Mouse (Mus musculus) small intestine, adult 2 months (tissue): ENCODE data around the gene Wrap53. TPM values are rescaled to one million over a fixed set of nuclear protein-coding genes. Genes with fewer than 3 reads are reported as not detected.

ENCODE experiments used
- H3K27ac ChIP-seq: fragments of 200-500 bp; 2 replicates; pipeline ENCODE4 v1.5.1; 2012; ENCODE audit warnings: low read depth, low read length, control low read depth, inconsistent platforms; ENCODE audit not compliant: insufficient read depth
- H3K27me3 ChIP-seq: fragments of 200-500 bp; 2 replicates; pipeline ENCODE4 v1.6.1; 2012; ENCODE audit warnings: mild to moderate bottlenecking, moderate library complexity, low read length, inconsistent platforms; ENCODE audit not compliant: control insufficient read depth, insufficient read depth
- H3K36me3 ChIP-seq: fragments of 200-500 bp; 2 replicates; pipeline ENCODE4 v1.6.1; 2012; ENCODE audit warnings: mild to moderate bottlenecking, low read length, control low read depth, inconsistent platforms; ENCODE audit not compliant: control insufficient read depth, insufficient read depth
- H3K4me1 ChIP-seq: fragments of 200-500 bp; 2 replicates; pipeline ENCODE4 v1.6.1; 2012; ENCODE audit warnings: low read length, inconsistent platforms, mixed read lengths; ENCODE audit not compliant: control insufficient read depth, insufficient read depth, insufficient read length
- H3K4me3 ChIP-seq: fragments of 200-500 bp; 2 replicates; pipeline ENCODE4 v1.5.1; 2012; ENCODE audit warnings: low read depth, mild to moderate bottlenecking, control low read depth, inconsistent platforms, low read length, moderate library complexity
- CTCF ChIP-seq: fragments of 200-500 bp; IDR thresholded peaks from 2 replicates; pipeline ENCODE4 v1.5.1; 2012; ENCODE audit warnings: low read depth, mild to moderate bottlenecking, control low read depth, inconsistent platforms, low read length, moderate library complexity, mixed read lengths; ENCODE audit not compliant: insufficient replicate concordance, insufficient read length; ENCODE audit errors: extremely low read depth
- POLR2A ChIP-seq: fragments of 200-500 bp; IDR thresholded peaks from 2 replicates; pipeline ENCODE4 v1.6.1; 2012; ENCODE audit warnings: low read depth, mild to moderate bottlenecking, control low read depth, inconsistent platforms, low read length, moderate library complexity
- WGBS: fragments of 180-500 bp; shearing (Covaris S2); methylation state at CpG from one replicate; pipeline ENCODE4 v1.1.7; 2018; 5-methylcytosine and 5-hydroxymethylcytosine counted together
- polyA plus RNA-seq: library from polyadenylated mRNA; depleted of rRNA; stranded (reverse); fragments of >200 nt; gene quantifications from 2 replicates; pipeline ENCODE4 v1.2.3, GENCODE M21; 2012

Wrap53 gene
- polyA plus RNA-seq, 1 experiment, result 20.2 TPM

DNA sequence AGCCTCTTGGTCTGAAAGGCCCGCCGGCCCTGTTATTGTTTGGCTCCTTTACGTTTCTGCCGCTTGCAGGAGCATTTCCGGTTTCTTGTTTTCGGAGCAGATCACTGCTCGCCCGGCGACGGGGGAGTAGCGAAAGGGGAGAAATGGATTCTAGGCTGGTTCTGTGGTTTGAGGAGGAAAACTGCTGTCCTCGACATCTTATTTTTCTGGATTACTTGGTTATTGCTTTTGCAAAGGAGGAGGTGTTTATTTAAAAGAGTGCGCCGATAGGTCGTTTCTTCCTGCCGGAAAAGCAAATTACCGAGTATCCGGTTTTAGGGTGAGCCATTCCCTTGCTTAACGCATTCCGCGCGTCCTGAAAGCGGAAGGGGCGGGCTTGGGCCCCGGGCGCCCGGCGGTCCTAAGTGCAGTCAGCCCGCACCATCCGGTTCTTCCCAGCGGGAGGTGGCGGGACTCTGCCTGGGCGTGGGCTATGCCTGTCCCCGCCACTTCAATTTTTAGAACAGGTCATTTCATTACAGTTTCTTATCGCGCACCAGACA lies 1.2 kb upstream of the Wrap53 start:
- peak overlapping the region; percentile 66 for H3K4me3 ChIP-seq
- WGBS, result under 1% methylated on average over 36 of the region's 36 CpGs
- peak; percentile 42; the same call in 1 of the 2 replicates for TF ChIP-seq POLR2A
- TF ChIP-seq CTCF, result peak; percentile 21; the same call in 1 of the 2 replicates
- peak overlapping the region; percentile 94 for H3K27ac ChIP-seq
- H3K36me3 ChIP-seq, result no peaks in the 10 kb centered on the region
- peaks cover 17% of the 10 kb centered on the region for H3K4me1 ChIP-seq
- H3K27me3 ChIP-seq, result no peaks in the 10 kb centered on the region

DNA sequence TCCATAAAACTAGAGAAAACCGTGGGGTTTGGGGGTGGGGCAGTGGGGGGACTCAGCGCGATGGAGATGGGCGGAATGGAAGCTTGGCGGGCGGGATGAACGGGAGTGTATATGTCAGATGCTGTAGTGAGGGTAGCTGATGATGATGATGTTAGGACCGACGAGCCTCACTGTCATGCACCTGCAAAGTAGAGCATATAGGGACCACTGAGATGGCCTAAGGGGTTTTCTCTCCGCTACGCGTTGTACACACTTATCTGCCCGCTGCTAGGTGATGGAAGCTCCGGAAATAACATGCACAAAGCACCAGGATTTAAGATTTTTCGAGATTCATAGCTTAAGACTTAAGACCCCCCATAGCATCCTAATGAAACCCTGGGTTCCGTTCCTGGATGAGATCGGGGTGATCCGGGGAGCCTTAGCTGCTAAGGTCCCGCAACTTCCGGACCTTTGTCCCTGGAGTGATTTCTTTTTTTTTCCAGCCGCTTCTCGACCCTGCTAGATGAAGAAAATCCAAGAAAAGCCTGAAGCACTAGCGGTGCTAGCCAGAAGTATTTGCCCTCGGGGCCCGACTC lies 604 bp upstream of the Wrap53 start:
- TF ChIP-seq CTCF, result no peak
- TF ChIP-seq POLR2A, result no peak

DNA sequence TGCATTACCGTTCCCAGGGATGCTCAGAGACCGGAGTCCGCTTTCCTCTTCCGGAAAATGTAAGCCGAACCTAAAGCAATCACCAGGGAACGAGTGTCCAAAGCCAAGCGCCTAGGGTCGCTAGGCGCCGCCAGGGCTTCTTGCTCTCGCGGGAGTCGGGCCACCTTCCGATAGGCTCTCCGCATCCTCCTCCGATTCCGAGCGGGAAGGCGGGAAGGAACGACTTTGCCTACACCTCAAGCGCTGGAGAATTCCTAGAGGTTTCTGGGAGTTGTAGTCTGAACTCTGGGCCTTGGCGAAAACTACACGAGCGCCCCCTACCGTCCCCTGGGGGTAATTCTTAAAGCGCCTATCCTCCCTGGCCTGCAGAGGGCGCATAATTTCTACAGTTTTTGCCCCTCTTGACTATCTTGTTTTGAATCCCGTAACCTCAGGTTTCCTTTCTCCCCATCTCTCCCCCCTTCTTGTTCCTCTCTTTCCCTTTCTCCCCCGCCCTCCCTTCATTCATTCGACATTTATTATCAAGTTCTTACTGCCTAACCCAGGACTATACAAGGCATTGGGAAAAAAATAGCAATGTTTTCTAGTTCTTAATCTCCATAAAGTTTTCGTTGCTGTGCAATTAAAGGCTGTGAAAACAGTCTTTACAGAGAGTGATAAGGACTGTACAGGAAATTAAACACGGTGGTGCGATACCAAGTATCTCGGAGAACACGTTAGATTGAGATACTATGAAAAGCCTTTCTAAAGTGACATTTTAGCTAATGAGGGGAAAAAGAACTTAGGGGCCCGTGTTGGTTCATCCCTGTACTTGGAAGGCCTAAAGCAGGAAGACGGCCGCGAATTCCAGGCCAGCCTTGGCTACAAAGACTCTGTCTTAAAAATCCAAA lies 682 bp downstream of the Wrap53 start:
- Histone ChIP-seq H3K27me3 (no peaks in the 10 kb centered on the region), H3K4me1 (peaks cover 14% of the 10 kb centered on the region; the same call in 1 of the 2 replicates), H3K36me3 (peaks cover 3% of the 10 kb centered on the region; the same call in 1 of the 2 replicates), H3K4me3 (peak overlapping the region; percentile 85), H3K27ac (peak overlapping the region; percentile 87)
- peak; percentile 55; the same call in 1 of the 2 replicates for TF ChIP-seq POLR2A
- TF ChIP-seq CTCF, result peak; percentile 100
- WGBS, result under 1% methylated on average over 39 of the region's 39 CpGs

More for the DNA sequence above, 604 bp upstream of the Wrap53 start:
- Histone ChIP-seq H3K27ac (peak overlapping the region; percentile 94), H3K36me3 (no peaks in the 10 kb centered on the region), H3K4me1 (peaks cover 13% of the 10 kb centered on the region), H3K4me3 (peak overlapping the region; percentile 66), H3K27me3 (no peaks in the 10 kb centered on the region)
- WGBS, result under 1% methylated on average over 25 of the region's 25 CpGs

DNA sequence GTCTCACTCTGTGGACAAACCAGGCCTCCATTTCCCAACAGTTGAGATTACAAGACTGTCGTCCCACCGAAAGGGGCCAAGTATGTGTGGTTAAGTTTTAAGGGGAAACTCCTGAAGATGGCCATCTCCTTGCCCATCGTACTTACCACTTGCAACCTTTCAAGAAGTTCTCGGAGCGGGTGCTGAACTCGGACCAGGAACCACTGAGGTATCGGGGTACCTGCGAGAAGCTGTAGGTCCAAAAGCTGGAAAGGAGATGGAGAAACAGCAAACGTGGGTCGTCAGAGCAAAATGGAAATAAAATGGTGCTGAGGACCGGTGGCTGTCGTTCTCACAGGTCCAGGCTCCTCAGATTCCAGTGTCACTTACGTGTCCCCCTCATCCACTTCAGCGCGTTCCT lies 1.8 kb downstream of the Wrap53 start:
- Histone ChIP-seq H3K27ac (no peak overlapping the region), H3K4me3 (peak overlapping the region; percentile 85), H3K27me3 (no peaks in the 10 kb centered on the region), H3K36me3 (peaks cover 6% of the 10 kb centered on the region; the same call in 1 of the 2 replicates), H3K4me1 (peaks cover 14% of the 10 kb centered on the region; the same call in 1 of the 2 replicates)
- no peak for TF ChIP-seq POLR2A
- TF ChIP-seq CTCF, result no peak
- 3% methylated on average over 15 of the region's 15 CpGs for WGBS

DNA sequence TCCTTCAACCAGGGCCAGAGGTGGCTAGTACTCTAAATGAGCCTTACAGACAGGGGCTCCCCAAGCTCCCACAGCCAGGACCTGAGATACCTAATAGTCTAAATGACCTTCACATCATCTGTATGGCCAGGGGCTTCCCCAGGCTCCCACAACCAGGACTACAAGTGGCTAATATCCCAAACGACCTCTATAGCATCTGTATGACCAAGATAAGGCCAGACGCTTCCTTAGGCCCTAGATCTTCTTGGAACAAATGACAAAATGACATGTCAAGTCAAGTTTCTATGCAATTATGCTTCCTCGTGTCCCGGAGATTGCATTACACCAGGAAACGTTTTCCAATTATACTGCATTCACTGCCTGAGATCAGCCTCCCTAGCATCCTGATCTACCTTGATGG lies 3.7 kb downstream of the Wrap53 start:
- H3K4me1 ChIP-seq, result peaks cover 14% of the 10 kb centered on the region; the same call in 1 of the 2 replicates
- H3K4me3 ChIP-seq, result no peak overlapping the region
- WGBS, result 67% methylated on average over 5 of the region's 5 CpGs
- TF ChIP-seq CTCF (no peak), POLR2A (no peak)
- no peaks in the 10 kb centered on the region for H3K27me3 ChIP-seq
- H3K36me3 ChIP-seq, result peaks cover 13% of the 10 kb centered on the region
- H3K27ac ChIP-seq, result no peak overlapping the region

DNA sequence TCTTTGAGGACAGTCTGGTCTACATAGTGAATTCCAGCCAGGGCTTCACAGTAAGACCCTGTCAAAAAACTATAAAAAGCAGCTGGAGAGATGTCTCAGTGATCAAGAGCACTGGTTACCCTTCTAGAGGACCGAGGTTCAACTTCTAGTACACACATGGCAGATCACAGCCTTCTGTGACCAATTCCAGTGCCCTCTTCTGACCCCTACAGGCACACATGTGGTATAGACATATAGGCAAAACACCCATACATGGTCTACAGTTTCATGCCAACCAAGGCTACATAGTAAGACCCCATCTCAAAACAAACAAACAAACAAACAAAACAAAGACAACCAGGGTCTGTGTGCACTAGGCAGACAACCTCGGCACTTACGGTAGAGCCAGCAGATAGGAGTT lies 4.8 kb downstream of the Wrap53 start:
- 56% methylated on average over 3 of the region's 3 CpGs for WGBS
- H3K27me3 ChIP-seq, result no peaks in the 10 kb centered on the region
- TF ChIP-seq CTCF, result no peak
- no peak for TF ChIP-seq POLR2A
- H3K4me1 ChIP-seq, result peaks cover 14% of the 10 kb centered on the region; the same call in 1 of the 2 replicates
- no peak overlapping the region for H3K27ac ChIP-seq
- H3K4me3 ChIP-seq, result no peak overlapping the region
- H3K36me3 ChIP-seq, result peaks cover 20% of the 10 kb centered on the region
